ENCODE assay signal across 13 mouse cellular contexts in the genomic region with DNA sequence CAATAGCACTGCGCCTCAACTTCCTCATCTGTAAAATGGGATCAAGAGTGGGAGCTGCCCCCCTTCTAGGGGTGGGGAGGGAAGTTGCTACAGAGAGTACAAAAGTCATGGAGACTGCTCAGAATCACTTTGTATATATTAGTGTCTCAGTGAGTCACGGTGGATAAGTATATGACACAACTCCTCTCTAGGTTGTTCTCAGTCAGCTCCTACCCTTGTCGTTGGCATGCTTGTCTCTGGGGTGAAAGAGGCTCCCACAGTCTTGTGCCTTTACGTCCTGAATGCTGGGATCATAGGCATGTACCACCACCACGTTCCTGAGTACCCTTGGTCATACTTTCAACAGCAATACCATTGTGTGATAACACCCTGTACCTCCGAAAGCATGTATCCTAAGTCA. TPM values are rescaled to one million over a fixed set of nuclear protein-coding genes. Genes with fewer than 3 reads are reported as not detected.
"Had no signal": no experiment of that assay in that cellular context is flagged by ENCODE, and none has a peak within 500 bp of the region (broad histone marks: within the 10 kb centered on the region; RNA-seq: fewer than 3 reads in every experiment).

No protein-coding gene starts in this region.

- H3K27me3 ChIP-seq: limb, embryonic 13.5 days; liver, embryonic 13.5 days had no signal

- H3K4me3 ChIP-seq: limb, embryonic 10.5 days; limb, embryonic 13.5 days; liver, embryonic 13.5 days; midbrain, embryonic 12.5 days had no signal

- H3K27ac ChIP-seq: kidney, postnatal 0 days; layer of hippocampus, adult 2 months; limb, embryonic 13.5 days; liver, embryonic 13.5 days; midbrain, embryonic 12.5 days had no signal

- DNase-seq: kidney, postnatal 25 days; lung, postnatal 14 days had no signal

- H3K9me3 ChIP-seq: liver, embryonic 13.5 days; midbrain, embryonic 12.5 days had no signal

- H3K4me2 ChIP-seq: midbrain, embryonic 12.5 days had no signal

- H3K4me1 ChIP-seq: midbrain, embryonic 12.5 days had no signal

- H3K36me3 ChIP-seq: limb, embryonic 10.5 days; limb, embryonic 13.5 days; liver, embryonic 13.5 days; midbrain, embryonic 12.5 days had no signal

- H3K9ac ChIP-seq: limb, embryonic 13.5 days; liver, embryonic 13.5 days; midbrain, embryonic 12.5 days had no signal

RNA-seq across cellular contexts. Expression of gene Adgrf1, which starts 4.2 kb away (rescaled TPM):
- polyA plus RNA-seq: limb, embryonic 10.5 days; lung, adult 2 months; lung, embryonic 16.5 days; midbrain, embryonic 12.5 days; neural tube, embryonic 14.5 days; spleen, adult 2 months; urinary bladder, adult 2 months had no signal
